Mouse (Mus musculus): Measurements from ENCODE around the gene Sh3bgrl3. TPM values are rescaled to one million over a fixed set of nuclear protein-coding genes. Genes with fewer than 3 reads are reported as not detected.

Sh3bgrl3 gene
- polyA plus RNA-seq, 1 experiment, result 85.6 TPM

DNA sequence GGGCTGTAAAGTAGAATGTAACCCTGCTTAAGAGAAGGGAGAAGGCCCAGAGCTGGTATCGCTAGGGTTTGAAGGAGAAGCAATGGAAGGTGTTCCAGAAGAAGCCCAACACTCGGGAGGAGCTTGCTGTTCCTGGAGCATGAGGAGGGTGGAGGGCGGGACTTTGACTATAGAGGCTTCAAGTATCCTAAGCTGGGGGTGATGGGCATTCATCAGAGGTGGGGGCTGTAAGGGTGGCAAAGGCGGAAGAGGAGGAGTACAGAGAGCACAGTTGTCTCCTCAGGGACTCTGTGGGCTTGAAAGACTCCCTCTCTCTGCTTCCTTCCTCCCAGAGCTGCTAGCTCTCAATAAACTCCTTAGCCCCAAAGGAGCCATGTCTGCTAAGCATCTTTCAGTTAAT lies 28.3 kb downstream of the Sh3bgrl3 start:
- Histone ChIP-seq H3K4me1 (ENCODE audit: control insufficient read depth, insufficient read depth, low read length) (no peaks in the 10 kb centered on the region; the same call in 1 of the 2 replicates), H3K27me3 (ENCODE audit: control insufficient read depth, insufficient read depth, low read length) (no peaks in the 10 kb centered on the region), H3K36me3 (ENCODE audit: control insufficient read depth, insufficient read depth, low read length) (no peaks in the 10 kb centered on the region), H3K4me3 (ENCODE audit: control insufficient read depth, low read depth, low read length) (no peak overlapping the region), H3K27ac (ENCODE audit: control insufficient read depth, insufficient read depth, low read depth, low read length) (no peak overlapping the region)
- TF ChIP-seq CTCF (IDR thresholded peaks at IDR 0.05; ENCODE audit: control insufficient read depth, insufficient read depth, insufficient replicate concordance, low read depth, low read length) (no peak), POLR2A (IDR thresholded peaks at IDR 0.05; ENCODE audit: control insufficient read depth, low read depth, low read length) (no peak)

DNA sequence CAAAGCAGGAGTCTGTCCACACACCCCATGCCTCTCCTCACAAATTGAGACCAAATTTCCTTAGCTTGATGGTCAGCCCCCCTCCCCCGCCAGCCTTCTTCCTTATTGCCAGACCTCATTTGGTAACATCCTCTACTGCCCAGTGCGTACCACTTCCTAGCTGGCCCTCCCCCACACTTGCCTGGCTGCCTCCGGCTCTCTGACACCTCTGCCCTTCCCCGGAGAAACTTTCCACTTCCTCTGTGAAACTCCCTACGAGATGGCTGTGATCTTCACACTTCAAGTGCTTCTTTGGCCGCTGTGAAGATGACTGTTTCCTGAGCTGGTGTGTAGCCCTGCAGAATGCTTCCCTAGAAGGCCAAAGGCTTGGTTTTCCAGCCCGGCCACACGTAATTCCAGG lies 30.0 kb downstream of the Sh3bgrl3 start:
- no peak for TF ChIP-seq CTCF (IDR thresholded peaks at IDR 0.05; ENCODE audit: control insufficient read depth, insufficient read depth, insufficient replicate concordance, low read depth, low read length)
- TF ChIP-seq POLR2A (IDR thresholded peaks at IDR 0.05; ENCODE audit: control insufficient read depth, low read depth, low read length), result no peak
- Histone ChIP-seq H3K4me1 (ENCODE audit: control insufficient read depth, insufficient read depth, low read length) (no peaks in the 10 kb centered on the region), H3K36me3 (ENCODE audit: control insufficient read depth, insufficient read depth, low read length) (no peaks in the 10 kb centered on the region), H3K4me3 (ENCODE audit: control insufficient read depth, low read depth, low read length) (no peak overlapping the region), H3K27ac (ENCODE audit: control insufficient read depth, insufficient read depth, low read depth, low read length) (no peak overlapping the region; the same call in 1 of the 2 replicates), H3K27me3 (ENCODE audit: control insufficient read depth, insufficient read depth, low read length) (no peaks in the 10 kb centered on the region)

DNA sequence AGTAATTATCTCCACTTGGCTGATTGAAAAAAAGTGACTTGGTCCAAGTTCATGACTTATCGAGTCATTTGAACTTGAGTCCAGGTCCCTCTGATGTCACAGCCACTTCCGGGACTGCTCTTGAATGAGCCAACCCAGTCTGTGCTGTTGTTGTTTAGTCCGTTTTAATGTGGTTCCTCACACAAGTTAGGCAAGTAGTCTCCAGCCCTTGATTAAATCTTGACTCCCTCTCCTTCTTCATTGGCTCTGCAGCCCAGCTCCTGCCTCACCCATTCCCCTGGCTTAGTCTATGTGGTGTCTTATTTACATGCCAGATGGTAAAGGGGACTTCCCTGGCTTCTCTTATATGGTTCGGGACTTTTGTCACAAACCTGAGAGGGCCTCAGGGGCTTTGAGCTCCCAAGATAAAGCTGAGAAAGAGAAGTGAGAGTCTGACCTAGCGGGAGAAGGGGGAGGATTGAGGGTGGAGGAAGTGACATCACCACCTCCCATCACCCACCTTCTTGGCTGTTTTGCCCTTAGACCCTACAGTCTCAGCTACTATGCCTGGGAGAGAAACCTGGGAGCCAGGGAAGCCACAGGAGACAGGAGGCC lies 31.5 kb downstream of the Sh3bgrl3 start:
- H3K27ac ChIP-seq (ENCODE audit: control insufficient read depth, insufficient read depth, low read depth, low read length), result no peak overlapping the region
- no peaks in the 10 kb centered on the region for H3K36me3 ChIP-seq (ENCODE audit: control insufficient read depth, insufficient read depth, low read length)
- H3K4me3 ChIP-seq (ENCODE audit: control insufficient read depth, low read depth, low read length), result no peak overlapping the region
- TF ChIP-seq POLR2A (IDR thresholded peaks at IDR 0.05; ENCODE audit: control insufficient read depth, low read depth, low read length) (no peak), CTCF (IDR thresholded peaks at IDR 0.05; ENCODE audit: control insufficient read depth, insufficient read depth, insufficient replicate concordance, low read depth, low read length) (no peak)
- no peaks in the 10 kb centered on the region for H3K4me1 ChIP-seq (ENCODE audit: control insufficient read depth, insufficient read depth, low read length)
- no peaks in the 10 kb centered on the region for H3K27me3 ChIP-seq (ENCODE audit: control insufficient read depth, insufficient read depth, low read length)

DNA sequence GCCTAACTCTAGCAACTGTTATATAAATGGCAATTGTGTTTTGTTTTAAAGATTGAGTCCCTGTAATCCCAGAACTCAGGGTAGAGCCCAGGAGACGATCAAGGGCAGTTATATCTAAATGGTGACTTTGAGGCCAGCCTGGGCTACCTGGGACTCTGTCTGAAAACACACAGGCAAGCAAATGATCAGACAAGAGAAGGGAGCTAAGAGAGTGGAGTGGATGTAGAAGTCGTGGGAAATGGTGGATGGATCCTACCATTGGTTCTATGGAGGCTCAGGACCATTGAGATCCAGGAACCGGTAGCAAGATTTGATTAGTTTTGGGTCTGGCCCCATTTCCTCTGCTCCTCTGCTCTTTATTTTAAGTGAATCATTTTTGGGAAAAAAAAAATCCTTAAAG lies 32.5 kb downstream of the Sh3bgrl3 start:
- H3K36me3 ChIP-seq (ENCODE audit: control insufficient read depth, insufficient read depth, low read length), result no peaks in the 10 kb centered on the region
- no peak overlapping the region for H3K27ac ChIP-seq (ENCODE audit: control insufficient read depth, insufficient read depth, low read depth, low read length)
- H3K4me1 ChIP-seq (ENCODE audit: control insufficient read depth, insufficient read depth, low read length), result no peaks in the 10 kb centered on the region
- H3K27me3 ChIP-seq (ENCODE audit: control insufficient read depth, insufficient read depth, low read length), result no peaks in the 10 kb centered on the region
- H3K4me3 ChIP-seq (ENCODE audit: control insufficient read depth, low read depth, low read length), result no peak overlapping the region
- no peak for TF ChIP-seq CTCF (IDR thresholded peaks at IDR 0.05; ENCODE audit: control insufficient read depth, insufficient read depth, insufficient replicate concordance, low read depth, low read length)
- TF ChIP-seq POLR2A (IDR thresholded peaks at IDR 0.05; ENCODE audit: control insufficient read depth, low read depth, low read length), result no peak

DNA sequence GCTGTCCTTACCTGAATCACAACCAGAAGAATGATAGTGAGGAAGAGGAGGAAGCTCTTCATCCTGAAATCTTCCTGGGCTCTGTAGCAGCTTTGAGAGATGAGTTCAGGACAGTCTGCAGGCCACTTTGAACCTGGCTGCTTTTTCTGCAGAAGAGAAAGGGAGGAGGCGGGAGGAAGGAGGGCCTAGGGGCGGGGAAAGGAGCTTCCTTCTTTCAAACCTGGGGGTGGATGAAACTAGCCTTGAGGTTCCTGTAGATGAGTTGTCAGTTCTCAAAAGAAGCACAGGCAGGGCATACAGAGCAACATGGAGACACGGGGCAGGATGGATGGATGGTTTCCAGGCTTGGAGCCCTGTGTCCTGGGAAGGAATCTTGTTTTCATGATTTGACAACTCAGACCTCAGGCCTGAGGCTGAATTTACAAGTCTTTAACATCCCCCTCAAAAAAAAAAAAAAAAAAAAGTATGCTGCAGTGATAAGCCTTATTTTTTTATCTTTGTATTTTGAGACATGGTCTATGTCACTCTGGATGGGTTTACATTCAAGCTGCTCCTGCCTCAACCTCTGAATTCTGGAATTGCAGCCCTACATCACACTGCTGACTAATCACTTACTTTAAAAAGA lies 33.6 kb downstream of the Sh3bgrl3 start, which contains the start of gene Cd52:
Gene Cd52, minus strand, starts transcription at position 160 of the 625 bp plus-strand sequence.
- Histone ChIP-seq H3K4me3 (ENCODE audit: control insufficient read depth, low read depth, low read length) (no peak within 1 kb of the TSS), H3K27me3 (ENCODE audit: control insufficient read depth, insufficient read depth, low read length) (no peaks in the 10 kb centered on the region), H3K4me1 (ENCODE audit: control insufficient read depth, insufficient read depth, low read length) (no peaks in the 10 kb centered on the region), H3K36me3 (ENCODE audit: control insufficient read depth, insufficient read depth, low read length) (no peaks in the 10 kb centered on the region), H3K27ac (ENCODE audit: control insufficient read depth, insufficient read depth, low read depth, low read length) (no peak within 1 kb of the TSS)
- no peak for TF ChIP-seq CTCF (IDR thresholded peaks at IDR 0.05; ENCODE audit: control insufficient read depth, insufficient read depth, insufficient replicate concordance, low read depth, low read length)
- no peak for TF ChIP-seq POLR2A (IDR thresholded peaks at IDR 0.05; ENCODE audit: control insufficient read depth, low read depth, low read length)

DNA sequence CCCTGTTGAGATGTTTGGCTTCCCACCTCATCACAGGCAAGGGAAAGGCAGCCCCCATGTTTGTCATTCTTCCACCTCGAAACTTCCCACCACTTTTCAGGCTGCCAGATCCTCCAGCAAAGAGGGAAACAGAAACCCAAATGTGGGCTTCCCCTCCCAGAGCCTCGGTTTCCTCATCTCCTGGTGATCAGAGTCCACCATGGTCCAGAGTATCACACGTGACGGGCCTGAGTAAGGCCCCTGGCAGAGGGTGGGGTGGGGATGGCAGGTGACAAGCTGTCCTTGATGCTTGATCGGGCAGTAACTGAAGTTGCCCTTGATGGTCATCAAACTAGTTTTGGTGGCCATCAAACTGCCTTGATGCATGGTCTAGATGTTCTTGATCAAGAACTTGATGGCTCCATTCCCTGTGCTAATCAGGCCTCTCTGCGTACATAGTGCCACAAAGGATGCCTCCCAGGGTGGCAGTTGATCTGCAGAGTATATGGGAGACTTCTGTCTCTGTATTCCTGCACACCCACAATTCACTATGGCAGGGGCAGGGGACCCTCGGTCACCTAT lies 34.5 kb downstream of the Sh3bgrl3 start:
- Histone ChIP-seq H3K4me1 (ENCODE audit: control insufficient read depth, insufficient read depth, low read length) (no peaks in the 10 kb centered on the region), H3K27ac (ENCODE audit: control insufficient read depth, insufficient read depth, low read depth, low read length) (no peak overlapping the region), H3K36me3 (ENCODE audit: control insufficient read depth, insufficient read depth, low read length) (no peaks in the 10 kb centered on the region), H3K4me3 (ENCODE audit: control insufficient read depth, low read depth, low read length) (no peak overlapping the region), H3K27me3 (ENCODE audit: control insufficient read depth, insufficient read depth, low read length) (no peaks in the 10 kb centered on the region)
- no peak for TF ChIP-seq CTCF (IDR thresholded peaks at IDR 0.05; ENCODE audit: control insufficient read depth, insufficient read depth, insufficient replicate concordance, low read depth, low read length)
- no peak for TF ChIP-seq POLR2A (IDR thresholded peaks at IDR 0.05; ENCODE audit: control insufficient read depth, low read depth, low read length)

DNA sequence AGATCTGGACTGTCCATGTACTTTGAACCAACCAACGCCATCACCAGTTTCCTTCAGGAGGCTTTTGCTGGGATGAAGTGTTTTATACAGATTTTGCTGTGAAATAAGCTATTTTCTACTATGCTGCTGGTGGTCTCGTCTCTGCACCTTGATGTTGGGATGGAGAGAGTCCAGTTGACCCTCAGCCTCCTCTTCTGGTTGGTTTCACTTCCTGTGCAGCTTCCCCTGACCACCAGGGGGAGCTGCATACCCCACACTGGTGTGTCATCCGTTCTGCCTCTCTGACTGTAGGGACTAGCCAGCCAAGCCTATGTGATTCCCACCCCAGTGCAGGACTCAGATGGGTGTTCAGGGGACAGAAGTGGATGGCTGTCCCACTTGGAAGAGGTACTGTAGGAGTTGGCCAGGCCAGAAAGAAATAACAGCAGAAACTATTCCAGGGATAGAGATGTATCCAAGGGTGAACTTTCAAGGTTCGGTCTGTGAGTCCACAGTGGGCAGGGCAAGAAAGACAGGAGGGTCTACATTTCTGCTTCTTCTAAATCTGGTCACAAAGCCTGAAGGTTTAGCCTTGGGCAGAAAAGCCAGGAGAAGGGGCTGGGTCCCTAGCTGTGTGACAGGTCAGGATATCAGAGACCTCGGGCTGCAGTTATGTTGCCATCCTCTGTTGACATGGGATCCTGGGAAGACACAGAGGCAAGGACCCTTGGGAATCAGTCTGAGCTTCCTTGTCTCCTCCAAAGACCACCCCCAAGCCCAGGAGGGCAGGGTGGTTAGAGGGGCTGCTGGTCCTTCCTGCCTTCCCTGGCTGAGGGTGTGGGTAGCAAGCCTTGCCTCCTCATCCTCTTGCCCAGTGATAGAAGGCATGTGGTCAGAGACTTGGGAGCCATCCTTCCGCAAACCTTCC lies 36.0 kb downstream of the Sh3bgrl3 start:
- TF ChIP-seq POLR2A (IDR thresholded peaks at IDR 0.05; ENCODE audit: control insufficient read depth, low read depth, low read length) (no peak), CTCF (IDR thresholded peaks at IDR 0.05; ENCODE audit: control insufficient read depth, insufficient read depth, insufficient replicate concordance, low read depth, low read length) (peak; percentile 91)
- Histone ChIP-seq H3K27me3 (ENCODE audit: control insufficient read depth, insufficient read depth, low read length) (no peaks in the 10 kb centered on the region), H3K4me1 (ENCODE audit: control insufficient read depth, insufficient read depth, low read length) (no peaks in the 10 kb centered on the region), H3K4me3 (ENCODE audit: control insufficient read depth, low read depth, low read length) (no peak overlapping the region), H3K36me3 (ENCODE audit: control insufficient read depth, insufficient read depth, low read length) (no peaks in the 10 kb centered on the region), H3K27ac (ENCODE audit: control insufficient read depth, insufficient read depth, low read depth, low read length) (no peak overlapping the region)

Measured in testis, adult 2 months (tissue).